Mouse (Mus musculus): ENCODE results near the gene Apip. TPM values are rescaled to one million over a fixed set of nuclear protein-coding genes. Genes with fewer than 3 reads are reported as not detected.

The Apip gene
- polyA plus RNA-seq, 1 experiment: 7.1 TPM

DNA sequence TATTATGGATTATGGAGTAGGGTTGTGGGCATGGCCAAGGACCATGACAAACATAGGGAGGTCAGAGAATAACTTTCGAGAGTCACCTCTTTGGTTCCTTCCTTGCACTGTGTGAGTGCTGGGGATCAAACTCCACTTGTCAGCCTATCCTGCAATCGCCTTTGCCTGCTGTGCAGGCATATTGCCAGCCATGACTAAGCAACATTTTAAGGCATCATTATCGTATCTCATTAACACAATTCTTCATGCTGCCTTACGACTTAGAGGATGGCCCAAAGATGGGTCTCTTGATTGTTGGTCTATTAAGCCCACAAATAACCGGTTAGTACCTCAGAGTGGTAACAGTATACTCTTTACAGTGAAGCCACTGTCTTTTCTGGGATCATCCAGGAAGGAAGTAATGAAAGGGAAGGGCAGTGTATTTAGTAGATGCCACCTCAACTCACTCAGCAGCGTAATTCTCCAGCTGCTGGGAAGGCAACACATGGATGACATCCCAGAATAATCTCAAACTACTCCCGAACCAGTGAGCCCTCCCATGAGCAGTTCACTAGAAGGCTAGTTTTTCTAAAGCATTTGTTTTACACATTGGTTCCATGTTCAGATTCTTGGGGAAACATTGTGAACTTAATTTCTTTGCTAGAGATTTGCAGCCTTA lies 45.9 kb downstream of the Apip start:
- TF ChIP-seq CTCF (IDR thresholded peaks at IDR 0.05; ENCODE audit: extremely low read depth, insufficient read depth, insufficient read length, insufficient replicate concordance) (no peak), POLR2A (IDR thresholded peaks at IDR 0.05; ENCODE audit: low read depth, low read length) (no peak)
- Histone ChIP-seq H3K27ac (ENCODE audit: insufficient read depth, low read length) (no peak overlapping the region), H3K36me3 (ENCODE audit: control insufficient read depth, insufficient read depth, low read length) (no peaks in the 10 kb centered on the region), H3K4me3 (ENCODE audit: extremely low read depth, insufficient read depth, insufficient read length) (no peak overlapping the region), H3K4me1 (ENCODE audit: control insufficient read depth, insufficient read depth, insufficient read length) (no peaks in the 10 kb centered on the region), H3K27me3 (ENCODE audit: control insufficient read depth, insufficient read depth, low read length) (no peaks in the 10 kb centered on the region)
- no peak for DNase-seq (ENCODE audit: low read depth in 1 of 2, low spot score in 2 of 2)
- WGBS: 57% methylated on average over 7 of the region's 7 CpGs

DNA sequence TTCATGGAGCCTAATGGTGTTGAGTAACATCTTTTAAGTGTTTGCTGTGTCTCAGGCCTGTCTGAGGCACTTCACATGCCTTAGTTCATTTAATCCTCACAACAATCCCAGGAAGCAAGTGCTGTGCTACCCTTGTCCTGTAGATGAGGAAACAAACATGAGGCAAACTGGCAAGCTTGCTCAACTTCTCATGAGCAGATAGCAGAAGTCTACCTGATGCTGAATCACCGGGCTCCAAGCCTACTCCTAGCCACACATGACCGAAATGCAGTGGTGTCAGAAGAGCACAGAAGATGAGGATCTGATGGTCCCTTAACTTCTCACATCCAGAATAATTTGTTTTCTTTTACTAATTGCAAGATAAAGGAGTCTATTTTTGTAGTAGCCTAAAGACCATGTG lies 56.2 kb downstream of the Apip start:
- DNase-seq (ENCODE audit: low read depth in 1 of 2, low spot score in 2 of 2): no peak
- Histone ChIP-seq H3K36me3 (ENCODE audit: control insufficient read depth, insufficient read depth, low read length) (no peaks in the 10 kb centered on the region), H3K4me1 (ENCODE audit: control insufficient read depth, insufficient read depth, insufficient read length) (no peaks in the 10 kb centered on the region), H3K4me3 (ENCODE audit: extremely low read depth, insufficient read depth, insufficient read length) (no peak overlapping the region), H3K27me3 (ENCODE audit: control insufficient read depth, insufficient read depth, low read length) (no peaks in the 10 kb centered on the region), H3K27ac (ENCODE audit: insufficient read depth, low read length) (no peak overlapping the region)
- 76% methylated on average over 2 of the region's 2 CpGs for WGBS
- TF ChIP-seq CTCF (IDR thresholded peaks at IDR 0.05; ENCODE audit: extremely low read depth, insufficient read depth, insufficient read length, insufficient replicate concordance) (no peak), POLR2A (IDR thresholded peaks at IDR 0.05; ENCODE audit: low read depth, low read length) (no peak)

DNA sequence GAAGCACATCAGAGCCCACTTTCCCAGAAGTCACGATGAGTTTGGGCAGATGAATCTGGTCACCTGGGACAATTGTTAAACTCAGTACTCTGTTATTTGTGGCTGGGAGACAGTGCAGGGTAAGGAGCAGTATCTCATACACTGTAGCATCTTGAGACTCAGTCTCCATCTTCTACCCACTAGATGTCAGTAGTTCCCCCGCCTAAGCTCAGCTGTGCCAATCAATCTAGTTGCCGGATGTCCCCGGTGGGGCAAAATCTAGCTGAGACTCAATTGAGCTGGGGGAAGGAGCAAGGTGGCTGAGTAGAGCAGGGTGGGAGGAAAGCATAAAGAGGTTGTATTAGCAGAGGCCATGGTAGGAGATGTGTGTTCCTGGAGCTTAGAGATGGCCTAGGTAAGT lies 57.7 kb downstream of the Apip start:
- TF ChIP-seq POLR2A (IDR thresholded peaks at IDR 0.05; ENCODE audit: low read depth, low read length): no peak
- no peak for TF ChIP-seq CTCF (IDR thresholded peaks at IDR 0.05; ENCODE audit: extremely low read depth, insufficient read depth, insufficient read length, insufficient replicate concordance)
- no peaks in the 10 kb centered on the region for H3K27me3 ChIP-seq (ENCODE audit: control insufficient read depth, insufficient read depth, low read length)
- 22% methylated on average over 4 of the region's 4 CpGs for WGBS
- no peak overlapping the region for H3K4me3 ChIP-seq (ENCODE audit: extremely low read depth, insufficient read depth, insufficient read length)
- no peak for DNase-seq (ENCODE audit: low read depth in 1 of 2, low spot score in 2 of 2)
- H3K36me3 ChIP-seq (ENCODE audit: control insufficient read depth, insufficient read depth, low read length): no peaks in the 10 kb centered on the region
- no peak overlapping the region for H3K27ac ChIP-seq (ENCODE audit: insufficient read depth, low read length)
- no peaks in the 10 kb centered on the region for H3K4me1 ChIP-seq (ENCODE audit: control insufficient read depth, insufficient read depth, insufficient read length)

DNA sequence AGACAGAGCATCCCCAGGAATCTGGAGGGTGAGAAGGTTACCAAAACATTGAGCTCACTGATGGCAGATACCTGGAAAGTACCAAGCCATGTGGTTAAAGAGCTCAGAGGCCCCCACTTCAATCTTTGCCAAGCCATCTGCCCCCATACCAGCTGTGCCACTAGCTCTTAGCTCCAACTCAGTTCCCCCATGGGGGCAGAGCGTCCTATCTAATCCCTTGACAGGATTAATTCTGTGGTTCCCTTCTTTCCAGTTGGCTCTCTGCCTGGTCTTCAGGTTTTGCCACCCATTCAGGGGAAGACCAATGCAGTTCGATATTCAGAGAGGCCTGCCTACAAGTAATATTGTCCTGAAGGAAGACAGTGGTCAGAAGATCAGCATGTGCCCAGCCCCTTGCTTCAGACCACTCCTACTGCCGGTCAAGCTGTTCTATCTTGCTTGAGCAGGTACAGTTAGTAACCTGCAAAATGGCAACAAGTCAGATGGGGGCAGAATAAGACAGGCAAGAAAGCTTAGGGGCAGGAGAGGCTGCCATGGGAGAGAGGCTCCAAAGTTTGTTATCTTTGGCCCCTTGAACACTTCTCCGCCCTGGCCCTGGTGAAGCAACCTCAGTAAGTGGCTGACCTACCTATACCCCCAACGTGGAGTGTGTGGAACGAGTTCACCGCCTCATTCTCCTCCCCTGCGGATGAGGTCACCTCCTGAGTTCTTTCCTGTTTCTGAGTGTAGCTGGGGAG lies 65.2 kb downstream of the Apip start:
- TF ChIP-seq POLR2A (IDR thresholded peaks at IDR 0.05; ENCODE audit: low read depth, low read length) (no peak), CTCF (IDR thresholded peaks at IDR 0.05; ENCODE audit: extremely low read depth, insufficient read depth, insufficient read length, insufficient replicate concordance) (no peak)
- WGBS: 29% methylated on average over 8 of the region's 8 CpGs
- H3K4me1 ChIP-seq (ENCODE audit: control insufficient read depth, insufficient read depth, insufficient read length): no peaks in the 10 kb centered on the region
- no peak overlapping the region for H3K27ac ChIP-seq (ENCODE audit: insufficient read depth, low read length)
- no peaks in the 10 kb centered on the region for H3K27me3 ChIP-seq (ENCODE audit: control insufficient read depth, insufficient read depth, low read length)
- no peak for DNase-seq (ENCODE audit: low read depth in 1 of 2, low spot score in 2 of 2)
- no peak overlapping the region for H3K4me3 ChIP-seq (ENCODE audit: extremely low read depth, insufficient read depth, insufficient read length)
- H3K36me3 ChIP-seq (ENCODE audit: control insufficient read depth, insufficient read depth, low read length): no peaks in the 10 kb centered on the region

Other genes starting within 250 kb of the Apip start
- gene Cd44, start 172.0 kb upstream of the Apip start, polyA plus RNA-seq (2012; rRNA removed): 35.3 TPM in 2 replicates
- 4.7 and 5.1 TPM in 2 replicates for gene Pdhx, start 162 bp upstream of the Apip start, polyA plus RNA-seq (2012; rRNA removed)
- 1.9 and 3.2 TPM in 2 replicates for gene Ehf, start 229.6 kb downstream of the Apip start, polyA plus RNA-seq (2012; rRNA removed)

Data from spleen, adult 2 months (tissue).